Mouse (Mus musculus) naive thymus-derived CD4-positive, alpha-beta T cell, adult 5 months (primary cell): ENCODE data around the gene Cntn1. TPM values are rescaled to one million over a fixed set of nuclear protein-coding genes. Genes with fewer than 3 reads are reported as not detected.

Source experiments
- polyA plus RNA-seq: library from polyadenylated mRNA; unstranded; fragments of 100-300 nt; shearing (Covaris generic); gene quantifications from one replicate; pipeline ENCODE4 v1.2.1, GENCODE M21; 2017

The Cntn1 gene
- 0.22 TPM for polyA plus RNA-seq

DNA sequence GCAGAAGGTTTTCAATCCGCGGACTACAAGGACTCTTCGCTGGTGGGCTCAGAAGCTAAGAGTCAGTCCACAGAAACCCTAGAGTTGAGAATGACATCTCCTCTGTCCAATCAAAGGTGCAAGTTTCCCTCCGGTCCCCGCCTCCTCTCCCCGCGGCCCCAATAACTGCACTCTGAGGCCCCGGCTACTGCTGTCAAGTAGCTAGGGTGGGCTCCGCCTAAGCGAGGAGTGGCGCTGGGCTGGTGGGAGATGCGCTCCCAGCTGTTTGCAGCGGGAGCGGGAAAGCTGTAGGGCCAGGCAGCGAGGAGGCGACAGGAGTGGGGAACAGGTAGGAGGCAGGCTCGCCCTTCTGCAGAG is at the start of gene Cntn1:
Cntn1 (plus strand) TSS at position 170 of the 357 bp plus-strand sequence.

Other genes with a start within 250 kb of the Cntn1 start
- gene Smgc, start 212.9 kb upstream of the Cntn1 start, polyA plus RNA-seq: not detected